Mouse (Mus musculus): ENCODE measurements around the gene Nek5.
"Not testable (repeated sequence)": the region's sequence is repeated elsewhere in the genome, so short reads cannot be mapped to it uniquely, and the experiment has no call there.

Nek5 gene

DNA sequence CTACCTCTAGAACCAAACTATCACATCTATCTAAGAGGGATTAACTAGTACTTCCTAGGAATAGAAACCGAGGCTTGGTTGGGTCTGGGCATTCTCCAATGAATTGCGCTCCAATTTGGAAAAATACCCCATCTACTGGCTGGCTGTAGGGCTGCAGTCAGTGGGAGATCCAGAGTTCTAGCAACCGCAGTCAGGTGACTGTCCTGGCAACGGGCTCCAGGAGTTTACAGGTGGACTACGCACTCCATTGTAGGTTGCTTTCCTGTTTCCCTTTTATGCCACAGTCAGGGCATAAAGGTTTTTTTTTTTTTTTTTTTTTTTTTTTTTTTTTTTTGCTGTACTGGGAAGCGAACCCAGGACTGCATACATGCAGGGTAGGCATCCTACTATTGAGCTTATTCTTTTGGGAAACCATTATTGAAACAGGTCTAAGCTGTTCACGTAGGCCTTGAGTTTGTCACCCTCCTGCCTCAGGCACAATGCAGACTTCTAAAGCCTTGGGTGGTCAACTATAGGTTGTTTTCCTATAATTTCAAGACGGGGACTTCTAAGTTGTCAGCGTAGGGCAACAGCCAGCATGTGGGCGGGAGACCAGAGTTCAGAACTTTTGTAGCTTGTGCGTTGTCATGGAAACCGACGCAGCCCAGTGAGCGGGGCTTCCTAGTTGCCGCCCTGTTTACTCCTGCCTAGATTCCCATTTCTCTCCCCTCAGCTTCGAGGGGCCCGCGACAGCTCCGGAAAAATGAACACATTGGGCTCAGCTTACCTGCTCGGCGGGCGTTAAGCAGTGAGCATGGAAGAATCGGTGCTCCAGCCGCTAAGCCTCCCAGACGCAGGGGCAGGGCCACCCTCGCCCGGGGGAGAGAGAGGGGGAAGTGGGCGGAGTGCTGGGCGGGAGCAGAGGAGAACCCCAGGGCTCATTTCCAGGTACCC lies at the start of gene Nek5:
Nek5 (minus strand) TSS at position 834 of the 933 bp plus-strand sequence.
- in situ Hi-C loops (cut with MboI, MseI) = no loop called here

GRCm38 (mm10) chr8:22169167-22169566 lies 44.3 kb upstream of the Nek5 start:
- in situ Hi-C loops (cut with MboI, MseI) = no loop called here

- in situ Hi-C loops (cut with MboI, MseI) = no loop called here
Observed at GRCm38 (mm10) chr8:22166080-22166603, 41.3 kb upstream of the Nek5 start, which contains the start of gene Nek3. TSS of gene Nek3 (minus strand) at chr8:22166435.

- in situ Hi-C loops (cut with MboI, MseI) = no loop called here
Observed at GRCm38 (mm10) chr8:22165251-22166079, 40.6 kb upstream of the Nek5 start.

DNA sequence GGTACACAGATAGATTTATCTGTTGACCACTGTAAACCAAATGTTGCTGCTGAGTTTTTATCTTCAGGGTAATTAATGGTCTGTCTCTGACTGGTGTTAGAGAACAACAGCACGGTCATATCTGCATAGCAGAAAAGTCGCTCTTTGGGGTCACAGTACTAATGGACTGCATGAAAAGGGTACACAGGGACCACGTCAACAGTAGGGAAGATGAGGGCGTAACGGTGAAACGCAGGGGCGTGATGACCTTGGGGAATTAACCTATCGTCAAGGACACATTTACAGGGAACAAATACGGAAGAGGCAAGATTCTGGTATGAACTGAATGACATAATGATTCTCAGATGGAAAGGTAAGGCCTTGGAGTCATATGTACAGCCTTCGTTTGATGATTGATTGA lies 39.6 kb upstream of the Nek5 start:
- in situ Hi-C loops (cut with MboI, MseI) = no loop called here

DNA sequence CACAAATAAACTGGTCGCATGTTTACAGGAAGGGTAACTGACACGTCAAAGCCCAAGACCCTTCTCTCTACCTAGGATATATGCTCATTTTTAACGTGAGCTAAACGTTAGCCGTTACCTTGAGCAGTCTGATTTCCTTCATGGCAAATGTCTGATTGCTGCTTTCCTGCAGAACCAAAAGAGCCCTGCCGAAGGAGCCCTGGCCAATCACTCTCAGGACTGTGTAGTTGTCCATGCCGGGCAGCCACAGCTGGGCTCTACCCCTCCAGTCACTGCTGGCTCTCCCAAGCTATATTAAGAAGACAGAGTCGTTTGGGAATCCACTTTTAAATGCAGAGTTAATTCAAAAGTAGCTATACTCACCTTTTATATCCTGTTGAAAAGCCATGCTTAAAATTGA lies 37.4 kb upstream of the Nek5 start:
- in situ Hi-C loops (cut with MboI, MseI) = no loop called here

- in situ Hi-C loops (cut with MboI, MseI) = no loop called here
Observed at GRCm38 (mm10) chr8:22150345-22150663, 25.5 kb upstream of the Nek5 start.

- in situ Hi-C loops (cut with MboI, MseI) = no loop called here
Observed at GRCm38 (mm10) chr8:22149643-22150344, 24.9 kb upstream of the Nek5 start.

GRCm38 (mm10) chr8:22148367-22148740 lies 23.5 kb upstream of the Nek5 start:
- in situ Hi-C loops (cut with MboI, MseI) = no loop called here

GRCm38 (mm10) chr8:22147706-22148366 lies 23.0 kb upstream of the Nek5 start:
- in situ Hi-C loops (cut with MboI, MseI) = no loop called here

GRCm38 (mm10) chr8:22145831-22146230 lies 21.0 kb upstream of the Nek5 start:
- in situ Hi-C loops (cut with MboI, MseI) = no loop called here

- in situ Hi-C loops (cut with MboI, MseI) = no loop called here
Observed at GRCm38 (mm10) chr8:22143764-22144491, 19.1 kb upstream of the Nek5 start.

DNA sequence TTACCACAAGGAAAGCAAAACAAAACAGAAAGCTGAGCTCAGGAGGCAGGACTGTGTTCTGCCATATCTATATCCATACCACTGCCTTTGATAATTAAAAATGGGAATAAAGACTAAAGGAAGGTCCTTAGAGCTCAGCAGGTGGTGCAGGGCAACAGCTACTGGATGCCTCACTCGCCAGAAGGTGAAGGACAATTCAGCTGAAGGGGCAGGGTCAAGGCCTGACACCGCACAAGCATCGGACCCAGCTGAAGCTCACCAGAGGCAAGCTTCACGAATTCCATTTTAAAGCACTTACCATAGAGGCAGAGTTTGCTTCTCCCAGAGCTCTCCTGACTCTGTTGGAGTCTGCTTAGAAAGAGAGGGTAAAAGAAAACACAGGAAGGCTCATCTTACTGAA lies 17.7 kb upstream of the Nek5 start:
- in situ Hi-C loops (cut with MboI, MseI) = no loop called here

DNA sequence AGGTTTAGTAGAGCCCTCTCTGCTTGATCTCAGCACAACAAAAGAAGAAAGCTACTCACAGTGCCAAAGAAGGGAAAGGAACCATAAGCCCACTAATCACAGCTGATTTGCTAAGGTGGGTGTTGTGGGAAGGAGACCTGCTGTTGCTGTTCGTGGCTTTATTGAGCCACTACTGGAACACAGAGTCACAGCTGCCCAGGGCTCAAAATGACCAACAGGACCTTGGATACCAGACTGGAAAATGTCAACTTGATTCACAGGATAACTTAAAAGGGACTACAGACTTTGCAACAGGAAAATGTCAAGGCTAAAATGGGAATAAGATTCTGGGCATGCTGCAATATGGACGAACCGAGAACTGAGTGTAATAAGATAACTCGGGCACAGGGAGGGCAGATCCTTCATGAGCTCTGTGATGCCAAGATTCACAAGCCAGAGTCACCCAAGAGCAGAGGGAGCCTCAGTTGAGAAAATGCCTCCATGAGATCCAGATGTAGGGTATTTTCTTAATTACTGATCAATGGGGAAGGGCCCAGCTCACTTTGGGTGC lies 17.1 kb upstream of the Nek5 start:
- in situ Hi-C loops (cut with MboI, MseI) = no loop called here

DNA sequence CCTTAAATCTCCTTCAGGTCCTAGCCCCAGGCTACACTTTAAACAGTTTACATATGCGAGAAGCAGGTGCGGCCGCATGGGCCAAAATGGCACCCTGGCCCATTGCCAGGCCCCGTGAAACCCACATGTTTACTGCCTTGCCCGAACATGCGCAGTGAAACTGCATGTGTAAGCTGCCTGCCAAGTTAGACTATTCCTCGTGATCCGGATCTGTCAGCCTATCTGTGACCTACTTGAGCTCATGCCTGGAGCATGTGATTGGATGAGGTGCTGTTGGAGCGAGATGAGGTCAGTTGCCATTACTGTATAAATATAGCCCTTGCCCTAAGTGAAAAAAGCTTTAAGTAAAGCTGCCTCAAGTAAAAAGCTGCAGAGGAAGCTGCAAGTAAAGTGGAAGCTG lies 11.6 kb upstream of the Nek5 start:
- in situ Hi-C loops (cut with MboI, MseI) = not testable (repeated sequence)

GRCm38 (mm10) chr8:22134750-22135135 lies 9.9 kb upstream of the Nek5 start:
- in situ Hi-C loops (cut with MboI, MseI) = loop anchor here (5.0 kb wide), 1 partner anchor 67 kb away; no protein-coding TSS in a partner anchor

DNA sequence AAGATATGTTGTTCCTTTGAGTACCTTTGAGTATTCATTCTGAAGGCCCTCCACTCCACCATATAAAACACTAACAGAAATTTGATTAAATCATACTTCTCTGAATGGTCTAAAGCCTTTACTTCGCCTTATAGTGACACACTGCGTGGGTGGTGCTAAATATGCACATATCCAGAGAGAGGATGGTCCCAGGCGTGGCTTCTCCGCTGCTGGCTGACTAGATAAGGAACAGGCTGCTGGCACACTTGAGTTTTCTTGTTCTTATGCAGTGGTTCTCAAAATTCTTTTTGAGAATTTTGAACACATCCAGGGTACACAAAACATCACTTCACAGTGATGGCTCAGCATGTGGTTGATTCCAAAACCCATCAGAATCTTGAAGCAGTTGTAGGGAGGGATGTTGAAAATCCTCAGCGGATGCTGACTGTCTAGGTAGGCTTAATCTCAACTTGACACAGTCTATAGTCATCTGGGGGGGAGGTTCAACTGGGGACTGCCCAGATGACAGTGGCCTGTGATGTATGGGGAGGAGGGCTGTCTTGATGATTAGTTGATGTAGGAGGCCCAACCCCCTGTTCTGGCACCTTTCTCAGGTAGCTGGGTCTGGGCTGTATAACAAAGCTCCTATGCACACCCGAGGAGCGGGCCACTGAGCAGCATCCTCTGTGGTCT lies 9.4 kb upstream of the Nek5 start:
- in situ Hi-C loops (cut with MboI, MseI) = loop anchor here (5.0 kb wide), 1 partner anchor 67 kb away; no protein-coding TSS in a partner anchor

DNA sequence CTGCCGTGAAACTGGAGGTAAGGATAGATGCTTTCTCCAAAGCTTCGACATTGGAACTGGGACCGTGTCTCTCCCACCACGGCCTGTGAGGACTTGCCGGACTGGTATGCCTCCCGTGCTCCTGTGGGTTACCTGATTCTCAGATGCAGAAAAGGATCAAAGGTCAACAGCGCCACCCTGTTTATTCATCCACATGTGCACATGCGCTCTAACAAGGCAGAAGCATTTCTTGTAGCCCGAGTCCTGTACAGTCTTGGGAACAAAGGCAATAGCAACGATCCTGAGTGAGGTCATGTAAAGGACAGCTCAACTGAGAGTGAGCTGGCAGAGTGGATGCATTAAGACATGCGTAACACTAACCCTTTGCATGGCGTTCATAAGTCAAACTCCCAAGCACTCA lies 7.2 kb upstream of the Nek5 start:
- in situ Hi-C loops (cut with MboI, MseI) = loop anchor here (5.0 kb wide), 1 partner anchor 65 kb away; no protein-coding TSS in a partner anchor

DNA sequence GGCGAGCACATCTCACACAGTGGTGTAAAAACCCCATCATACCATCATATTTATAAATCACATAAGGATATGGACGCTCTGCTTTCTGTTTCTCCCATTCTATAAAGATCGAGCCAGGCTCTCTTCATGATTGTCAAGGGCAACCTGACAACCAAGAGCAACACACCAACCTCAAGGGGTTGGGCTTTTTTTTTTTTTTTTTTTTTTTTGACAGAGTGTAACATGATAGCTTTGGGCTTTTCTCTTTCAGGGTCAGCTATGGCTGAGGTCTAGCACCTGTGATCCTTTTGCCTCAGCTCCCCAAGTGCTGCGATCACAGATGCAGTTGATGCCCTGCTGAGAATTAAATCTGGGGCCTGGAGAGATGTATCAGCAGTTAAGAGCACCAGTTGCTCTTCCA lies 17.8 kb downstream of the Nek5 start:
- in situ Hi-C loops (cut with MboI, MseI) = no loop called here

- in situ Hi-C loops (cut with MboI, MseI) = no loop called here
Observed at GRCm38 (mm10) chr8:22091568-22091967, 33.3 kb downstream of the Nek5 start.
